Mouse (Mus musculus) limb, embryonic 14.5 days (tissue): ENCODE measurements around the gene Srpk1. TPM values are rescaled to one million over a fixed set of nuclear protein-coding genes. Genes with fewer than 3 reads are reported as not detected.
"Not testable (repeated sequence)": the region's sequence is repeated elsewhere in the genome, so short reads cannot be mapped to it uniquely, and the experiment has no call there.

ENCODE experiments used
- ATAC-seq: fragments of 200-750 bp; cut with Nextera tagmentation; 2 replicates; pipeline ENCODE4 v1.8.0; 2017; ENCODE audit warnings: low read depth, moderate number of reproducible peaks, moderate TSS enrichment; ENCODE audit not compliant: low FRiP score
- DNase-seq: peaks from one replicate; pipeline ENCODE4 v3.0.0-alpha.2; 2015; ENCODE audit warnings: low spot score
- H3K27ac ChIP-seq: fragments of 300-500 bp; sonication (generic); replicated peaks from 2 replicates; pipeline ENCODE4 v1.5.1; 2014; ENCODE audit warnings: low read depth, mild to moderate bottlenecking, low read length, moderate library complexity, mixed read lengths
- H3K27me3 ChIP-seq: fragments of 300-500 bp; sonication (generic); 2 replicates; pipeline ENCODE4 v1.6.1; 2014; ENCODE audit warnings: low read length, mixed read lengths; ENCODE audit not compliant: control insufficient read depth, insufficient read depth
- H3K36me3 ChIP-seq: fragments of 300-500 bp; sonication (generic); 2 replicates; pipeline ENCODE4 v1.6.1; 2014; ENCODE audit warnings: mild to moderate bottlenecking, low read length, moderate library complexity, mixed read lengths; ENCODE audit not compliant: control insufficient read depth, insufficient read depth
- H3K4me1 ChIP-seq: fragments of 300-500 bp; sonication (generic); 2 replicates; pipeline ENCODE4 v1.6.1; 2014; ENCODE audit warnings: antibody characterized with exemption, low read length, mixed read lengths; ENCODE audit not compliant: control insufficient read depth, insufficient read depth
- H3K4me2 ChIP-seq: fragments of 300-500 bp; sonication (generic); replicated peaks from 2 replicates; pipeline ENCODE4 v1.6.1; 2014; ENCODE audit warnings: low read depth, mild to moderate bottlenecking, low read length, moderate library complexity; ENCODE audit not compliant: severe bottlenecking
- H3K4me3 ChIP-seq: fragments of 300-500 bp; sonication (generic); replicated peaks from 2 replicates; pipeline ENCODE4 v1.5.1; 2014; ENCODE audit warnings: low read length
- H3K9ac ChIP-seq: fragments of 300-500 bp; sonication (generic); 2 replicates; pipeline ENCODE4 v1.6.1; 2014; ENCODE audit warnings: mild to moderate bottlenecking, low read depth, low read length, moderate library complexity; ENCODE audit not compliant: severe bottlenecking
- H3K9me3 ChIP-seq: fragments of 300-500 bp; sonication (generic); 2 replicates; pipeline ENCODE4 v1.6.1; 2016; ENCODE audit warnings: low read length; ENCODE audit not compliant: control insufficient read depth
- POLR2A ChIP-seq: fragments of 200-500 bp; IDR thresholded peaks from 2 replicates; pipeline ENCODE4 v1.8.0; 2012; ENCODE audit warnings: inconsistent platforms, mild to moderate bottlenecking, moderate library complexity, borderline replicate concordance; ENCODE audit not compliant: insufficient read depth, insufficient read length; ENCODE audit errors: extremely low read depth
- WGBS: fragments of 180-500 bp; shearing (Covaris S2); extraction: QIAGEN DNeasy Blood & Tissue Kit; methylation state at CpG from one replicate; pipeline ENCODE4 v1.1.7; 2014; 5-methylcytosine and 5-hydroxymethylcytosine counted together
- polyA plus RNA-seq, 2 experiments: library from polyadenylated mRNA; depleted of rRNA in 1 of 2; stranded (reverse) in 1 of 2; unstranded in 1 of 2; fragments of >200 nt; fragmentation: Nextera tagmentation in 1 of 2; extraction: Ambion mirVana in 1 of 2; gene quantifications; 2 replicates each; pipeline versions ENCODE4 v1.2.1 to v1.2.3; 2012 to 2014

The Srpk1 gene
- polyA plus RNA-seq, 2 experiments: 59.8 to 101 TPM

- Histone ChIP-seq H3K9me3 (no peaks in the 10 kb centered on the region), H3K4me3 (no peak overlapping the region), H3K9ac (no peak overlapping the region), H3K27ac (0 out of 2 replicates have a peak overlapping the region, but pooled peaks have one; percentile 0), H3K4me1 (peaks cover 17% of the 10 kb centered on the region), H3K27me3 (no peaks in the 10 kb centered on the region), H3K36me3 (no peaks in the 10 kb centered on the region), H3K4me2 (no peak overlapping the region)
- peak; percentile 43 for DNase-seq
- ATAC-seq: no peak
- no peak for TF ChIP-seq POLR2A
- 47% methylated on average over 6 of the region's 6 CpGs for WGBS
Observed at GRCm38 (mm10) chr17:28556635-28557396, 65.7 kb downstream of the Srpk1 start.

GRCm38 (mm10) chr17:28554021-28554420 lies 68.5 kb downstream of the Srpk1 start:
- not testable (repeated sequence) for H3K9me3 ChIP-seq, H3K4me2 ChIP-seq, ATAC-seq, H3K9ac ChIP-seq, H3K27ac ChIP-seq, H3K27me3 ChIP-seq, DNase-seq, H3K36me3 ChIP-seq, H3K4me3 ChIP-seq
- 83% methylated on average over 4 of the region's 4 CpGs for WGBS
- H3K4me1 ChIP-seq: peaks cover 17% of the 10 kb centered on the region

GRCm38 (mm10) chr17:28553040-28553793 lies 69.3 kb downstream of the Srpk1 start:
- TF ChIP-seq POLR2A: no peak
- H3K4me3 ChIP-seq: no peak overlapping the region

GRCm38 (mm10) chr17:28549111-28549510 lies 73.4 kb downstream of the Srpk1 start, which contains the start of gene Clpsl2:
Clpsl2 (plus strand) TSS chr17:28549411.
- no peak within 1 kb of the TSS for H3K9ac ChIP-seq
- H3K9me3 ChIP-seq: no peaks in the 10 kb centered on the region
- peaks cover 9% of the 10 kb centered on the region; the same call in 1 of the 2 replicates for H3K4me1 ChIP-seq
- H3K4me3 ChIP-seq: no peak within 1 kb of the TSS
- no peak within 1 kb of the TSS for H3K4me2 ChIP-seq
- no peak for ATAC-seq
- 77% methylated on average over 14 of the region's 14 CpGs for WGBS
- no peak for DNase-seq
- no peaks in the 10 kb centered on the region for H3K27me3 ChIP-seq
- no peaks in the 10 kb centered on the region for H3K36me3 ChIP-seq
- no peak within 1 kb of the TSS for H3K27ac ChIP-seq
- TF ChIP-seq POLR2A: no peak

More at GRCm38 (mm10) chr17:28553040-28553793, 69.3 kb downstream of the Srpk1 start:
- no peaks in the 10 kb centered on the region for H3K27me3 ChIP-seq
- H3K9ac ChIP-seq: no peak overlapping the region
- peak; percentile 79 for DNase-seq
- no peaks in the 10 kb centered on the region for H3K36me3 ChIP-seq
- peaks cover 14% of the 10 kb centered on the region for H3K4me1 ChIP-seq
- peak; percentile 57; the same call in 1 of the 2 replicates for ATAC-seq
- WGBS: 3% methylated on average over 14 of the region's 14 CpGs
- H3K27ac ChIP-seq: no peak overlapping the region
- no peaks in the 10 kb centered on the region for H3K9me3 ChIP-seq
- H3K4me2 ChIP-seq: no peak overlapping the region; the same call in 1 of the 2 replicates

GRCm38 (mm10) chr17:28548550-28548949 lies 74.0 kb downstream of the Srpk1 start:
- no peaks in the 10 kb centered on the region for H3K27me3 ChIP-seq
- no peak overlapping the region for H3K9ac ChIP-seq
- DNase-seq: no peak
- H3K9me3 ChIP-seq: no peaks in the 10 kb centered on the region
- H3K27ac ChIP-seq: no peak overlapping the region
- H3K4me2 ChIP-seq: no peak overlapping the region
- no peak for ATAC-seq
- TF ChIP-seq POLR2A: no peak
- no peaks in the 10 kb centered on the region for H3K36me3 ChIP-seq
- 62% methylated on average over 11 of the region's 11 CpGs for WGBS
- no peak overlapping the region for H3K4me3 ChIP-seq
- peaks cover 8% of the 10 kb centered on the region; the same call in 1 of the 2 replicates for H3K4me1 ChIP-seq
